Mouse (Mus musculus) C2C12 (cell line): Measurements from ENCODE around the gene Diexf. TPM values are rescaled to one million over a fixed set of nuclear protein-coding genes. Genes with fewer than 3 reads are reported as not detected.

Experiments
- H3K27me3 ChIP-seq: one replicate; pipeline ENCODE4 v1.6.1; 2011; ENCODE audit not compliant: control insufficient read depth, insufficient read depth, insufficient read length
- H3K36me3 ChIP-seq: one replicate; pipeline ENCODE4 v1.6.1; 2011; ENCODE audit not compliant: control insufficient read depth, insufficient read depth
- H3K4me3 ChIP-seq: one replicate; pipeline ENCODE4 v1.5.1; 2011; ENCODE audit warnings: mild to moderate bottlenecking, control low read depth; ENCODE audit not compliant: poor library complexity, insufficient read depth, severe bottlenecking
- H3K79me2 ChIP-seq: one replicate; pipeline ENCODE4 v1.6.1; 2011; ENCODE audit not compliant: control insufficient read depth, insufficient read depth
- H3K79me3 ChIP-seq: one replicate; pipeline ENCODE4 v1.6.1; 2011; ENCODE audit warnings: low read depth, control low read depth
- H3ac ChIP-seq: one replicate; pipeline ENCODE3; 2011; ENCODE audit warnings: low read depth; ENCODE audit not compliant: control insufficient read depth, insufficient read length
- CEBPB ChIP-seq: IDR thresholded peaks from one replicate; pipeline ENCODE4 v1.6.1; 2011; ENCODE audit warnings: low read depth, mild to moderate bottlenecking, control low read depth, moderate library complexity
- CTCF ChIP-seq: IDR thresholded peaks from one replicate; pipeline ENCODE4 v1.5.1; 2011; ENCODE audit not compliant: control insufficient read depth, insufficient read depth, insufficient read length
- FOSL1 ChIP-seq: IDR thresholded peaks from one replicate; pipeline ENCODE4 v1.8.0; 2011; ENCODE audit warnings: mild to moderate bottlenecking, low read length; ENCODE audit not compliant: poor library complexity, insufficient read depth, severe bottlenecking
- MAX ChIP-seq: IDR thresholded peaks from one replicate; pipeline ENCODE4 v1.6.1; 2011; ENCODE audit warnings: mild to moderate bottlenecking, control low read depth
- MYOD1 ChIP-seq: IDR thresholded peaks from one replicate; pipeline ENCODE4 v1.6.1; 2011; ENCODE audit warnings: low read depth; ENCODE audit not compliant: control insufficient read depth, insufficient read length
- MYOG ChIP-seq: IDR thresholded peaks from one replicate; pipeline ENCODE4 v1.6.1; 2011; ENCODE audit not compliant: control insufficient read depth, insufficient read length; ENCODE audit errors: extremely low read depth
- USF1 ChIP-seq: IDR thresholded peaks from one replicate; pipeline ENCODE4 v1.6.1; 2011; ENCODE audit warnings: low read depth, mild to moderate bottlenecking, control low read depth, moderate library complexity
- polyA plus RNA-seq: library from polyadenylated mRNA; unstranded; fragments of >200 nt; fragmentation: generic; extraction: Trizol; gene quantifications from one replicate; pipeline ENCODE4 v1.2.1, GENCODE M21; 2012; ENCODE audit warnings: missing spikeins

Diexf gene
- polyA plus RNA-seq, 1 experiment = 10.6 TPM

DNA sequence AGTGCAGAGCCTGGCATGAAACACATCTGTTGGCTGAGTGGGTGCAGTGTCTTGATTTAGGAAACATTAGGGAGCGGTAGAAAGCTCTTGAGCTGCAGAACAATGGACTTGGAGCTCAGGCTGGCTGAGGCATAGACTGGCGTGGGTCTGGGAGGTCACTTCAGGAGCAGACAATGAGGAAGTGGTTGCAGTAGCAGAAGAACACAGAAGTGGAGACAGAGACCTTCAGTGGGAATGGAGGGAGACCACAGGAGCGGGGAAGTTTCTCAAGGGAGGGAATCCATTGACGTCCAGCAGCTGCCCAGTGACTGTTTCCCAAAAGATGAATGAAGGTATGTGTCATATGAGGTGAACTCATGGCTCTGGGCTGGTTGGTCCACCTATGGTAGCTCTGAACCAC, 15.0 kb upstream of the Diexf start:
- Histone ChIP-seq H3ac (no peak overlapping the region), H3K36me3 (no peaks in the 10 kb centered on the region), H3K79me2 (no peaks in the 10 kb centered on the region), H3K27me3 (peaks cover 28% of the 10 kb centered on the region), H3K79me3 (no peaks in the 10 kb centered on the region), H3K4me3 (no peak overlapping the region)
- no peak for TF ChIP-seq FOSL1
- TF ChIP-seq MYOD1 = no peak
- TF ChIP-seq CTCF = no peak
- TF ChIP-seq MAX = no peak
- no peak for TF ChIP-seq MYOG
- no peak for TF ChIP-seq CEBPB
- no peak for TF ChIP-seq USF1

DNA sequence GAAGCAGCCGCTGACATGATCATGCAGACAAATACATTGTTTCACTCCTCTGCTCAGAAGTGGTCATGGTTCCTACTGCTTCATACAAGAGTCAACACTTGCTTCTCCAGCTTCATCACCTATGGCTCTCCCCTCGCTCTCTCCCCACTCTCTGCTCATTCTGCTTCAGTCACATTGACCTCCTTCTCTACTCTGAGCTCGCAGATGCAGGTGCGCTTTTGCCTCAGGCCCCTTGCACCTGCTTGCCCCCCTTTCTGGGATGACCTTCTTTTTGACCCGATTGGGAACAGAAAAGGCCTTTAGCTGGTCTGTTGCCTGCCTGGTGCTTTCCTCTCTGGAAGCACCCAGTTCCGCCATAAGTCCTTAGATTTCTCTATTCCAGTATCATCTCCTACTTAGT, 14.4 kb upstream of the Diexf start:
- peaks cover 27% of the 10 kb centered on the region for H3K27me3 ChIP-seq
- H3K36me3 ChIP-seq = no peaks in the 10 kb centered on the region
- H3K79me2 ChIP-seq = no peaks in the 10 kb centered on the region
- H3K4me3 ChIP-seq = no peak overlapping the region
- no peak for TF ChIP-seq CEBPB
- no peak for TF ChIP-seq MYOG
- TF ChIP-seq MAX = no peak
- TF ChIP-seq MYOD1 = no peak
- no peak for TF ChIP-seq FOSL1
- TF ChIP-seq CTCF = no peak
- no peak for TF ChIP-seq USF1
- no peaks in the 10 kb centered on the region for H3K79me3 ChIP-seq
- no peak overlapping the region for H3ac ChIP-seq

DNA sequence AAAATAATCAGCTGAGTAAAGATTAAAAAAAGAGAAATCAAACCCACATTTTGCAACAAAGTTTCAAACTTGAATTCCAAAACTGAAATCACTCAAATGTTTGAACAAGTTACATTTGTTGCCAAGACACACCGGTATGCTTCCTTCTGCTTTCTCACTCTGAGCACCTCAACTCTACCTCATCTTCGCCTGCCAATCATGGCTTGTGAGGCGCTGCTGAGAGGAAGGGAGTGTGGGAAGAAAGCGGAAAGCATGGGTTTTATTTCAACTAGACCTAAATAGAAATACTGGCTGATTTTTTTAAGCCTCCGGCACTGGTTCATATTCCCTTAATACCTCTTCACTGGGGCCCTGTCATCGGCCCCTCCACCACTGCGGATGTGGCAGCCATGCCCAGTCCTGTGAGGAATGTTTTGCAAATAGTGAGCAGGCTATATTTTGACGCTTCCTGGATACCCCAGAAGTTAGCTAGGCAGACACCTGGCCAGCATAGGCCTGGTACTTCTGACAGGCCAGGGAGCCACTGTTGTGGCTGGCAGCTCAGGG, 12.5 kb upstream of the Diexf start:
- H3K27me3 ChIP-seq = peaks cover 20% of the 10 kb centered on the region
- no peak overlapping the region for H3K4me3 ChIP-seq
- no peaks in the 10 kb centered on the region for H3K79me2 ChIP-seq
- H3ac ChIP-seq = no peak overlapping the region
- no peaks in the 10 kb centered on the region for H3K79me3 ChIP-seq
- no peak for TF ChIP-seq CTCF
- no peak for TF ChIP-seq MAX
- TF ChIP-seq CEBPB = no peak
- TF ChIP-seq MYOD1 = no peak
- TF ChIP-seq USF1 = no peak
- no peak for TF ChIP-seq MYOG
- no peaks in the 10 kb centered on the region for H3K36me3 ChIP-seq

DNA sequence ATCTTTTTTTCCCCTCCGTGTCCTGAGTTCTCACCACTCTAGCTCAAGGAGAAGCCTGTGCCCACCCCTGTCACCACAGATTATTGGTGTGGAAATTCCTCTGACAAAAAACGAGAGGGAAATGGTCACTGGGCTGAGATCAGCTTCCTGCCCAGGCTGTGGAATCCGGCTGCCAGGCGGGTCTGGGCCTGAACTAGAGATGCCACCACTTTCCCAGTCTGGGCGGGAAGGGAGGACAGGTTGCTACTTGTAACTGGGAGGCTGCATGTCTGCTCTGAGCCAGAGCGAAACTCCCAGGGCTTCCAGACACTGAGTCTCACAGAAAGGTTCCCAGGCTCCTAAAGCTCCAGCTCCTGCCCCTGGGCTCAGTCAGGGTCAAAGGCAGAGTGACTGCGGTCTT, 11.0 kb upstream of the Diexf start:
- no peak overlapping the region for H3ac ChIP-seq
- no peaks in the 10 kb centered on the region for H3K79me2 ChIP-seq
- H3K4me3 ChIP-seq = no peak overlapping the region
- TF ChIP-seq CEBPB (no peak), CTCF (no peak), MYOD1 (no peak), MAX (no peak), FOSL1 (no peak), MYOG (no peak), USF1 (no peak)
- peaks cover 20% of the 10 kb centered on the region for H3K27me3 ChIP-seq
- no peaks in the 10 kb centered on the region for H3K36me3 ChIP-seq
- H3K79me3 ChIP-seq = no peaks in the 10 kb centered on the region

DNA sequence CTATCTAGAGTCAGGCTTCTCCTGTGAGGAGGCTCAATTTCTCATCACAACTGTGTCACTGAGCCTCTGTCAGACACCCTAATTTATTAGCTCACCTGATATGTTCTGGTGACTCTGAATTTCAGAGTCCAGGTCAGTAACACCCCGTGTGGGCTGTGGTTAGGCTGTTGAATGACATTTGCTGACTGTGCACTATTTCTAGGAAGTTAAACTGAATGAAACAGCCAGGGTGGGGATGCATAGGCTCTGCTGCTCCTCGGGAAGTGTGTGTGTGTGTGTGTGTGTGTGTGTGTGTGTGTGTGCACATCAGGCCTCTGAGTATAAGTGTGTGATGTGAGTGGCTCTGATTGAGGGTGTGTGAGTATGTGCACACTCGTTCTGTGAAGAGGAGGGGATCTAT, 8.6 kb upstream of the Diexf start:
- Histone ChIP-seq H3K36me3 (no peaks in the 10 kb centered on the region), H3K27me3 (peaks cover 9% of the 10 kb centered on the region), H3K79me3 (no peaks in the 10 kb centered on the region), H3K79me2 (no peaks in the 10 kb centered on the region), H3K4me3 (no peak overlapping the region), H3ac (no peak overlapping the region)
- TF ChIP-seq MAX = no peak
- no peak for TF ChIP-seq FOSL1
- no peak for TF ChIP-seq CEBPB
- TF ChIP-seq MYOG = no peak

DNA sequence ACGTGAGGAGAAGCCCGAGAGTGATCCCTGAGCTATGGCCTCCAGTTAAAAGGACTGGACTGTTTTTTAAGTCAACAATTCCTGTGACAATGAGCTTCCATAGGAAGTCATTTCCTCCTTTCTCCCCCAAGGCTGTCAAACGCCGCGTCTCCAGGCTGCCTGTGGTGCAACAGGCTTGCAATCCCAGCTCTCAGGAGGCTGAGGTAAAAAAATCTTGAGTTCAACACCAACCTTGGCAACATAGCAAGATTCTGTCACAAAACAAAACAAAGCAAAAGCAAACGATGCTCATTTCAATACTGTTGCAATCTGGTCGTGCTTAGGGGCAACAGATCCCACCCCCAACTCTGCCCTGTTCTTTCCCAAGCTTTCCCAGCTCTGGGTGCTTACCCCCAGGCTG, 8.0 kb upstream of the Diexf start:
- H3K79me3 ChIP-seq = no peaks in the 10 kb centered on the region
- no peak overlapping the region for H3K4me3 ChIP-seq

More for the DNA sequence above, 8.0 kb upstream of the Diexf start:
- Histone ChIP-seq H3K36me3 (no peaks in the 10 kb centered on the region), H3K27me3 (peaks cover 9% of the 10 kb centered on the region), H3ac (no peak overlapping the region), H3K79me2 (no peaks in the 10 kb centered on the region)
- TF ChIP-seq CTCF (no peak), CEBPB (no peak), MYOD1 (no peak), MAX (no peak), MYOG (no peak), USF1 (no peak), FOSL1 (no peak)
